Mouse (Mus musculus) right cerebral cortex, postnatal 14 days (tissue): ENCODE data around the gene Ccdc88b.
"Not testable (repeated sequence)": the region's sequence is repeated elsewhere in the genome, so short reads cannot be mapped to it uniquely, and the experiment has no call there.

Experiments
- DNase-seq: peaks from one replicate; pipeline ENCODE4 v3.0.0; 2022

Gene Ccdc88b

DNA sequence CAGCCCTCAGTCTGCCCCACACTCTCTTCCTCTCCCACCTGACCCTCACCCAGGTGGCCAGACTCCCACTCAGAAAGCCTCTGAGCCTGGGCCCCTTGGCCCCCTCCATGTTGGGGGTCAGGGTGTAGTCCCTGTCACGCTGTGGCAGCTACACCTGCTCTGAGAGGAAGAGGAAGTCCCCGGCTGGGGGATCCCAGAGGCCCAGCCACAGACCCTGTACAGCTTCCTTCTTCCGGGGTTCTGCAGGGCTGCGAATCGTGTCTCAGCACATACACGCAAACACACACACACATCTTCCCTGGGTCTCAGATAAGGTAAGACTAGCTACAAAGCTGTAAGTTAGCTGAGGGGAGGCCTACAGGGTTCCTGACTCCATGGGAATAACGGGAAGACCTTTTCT, at the start of gene Ccdc88b:
TSS of gene Ccdc88b (minus strand) at position 181 of the 400 bp plus-strand sequence.
- DNase-seq = no peak

- no peak for DNase-seq
These were observed 49.1 kb upstream of the Ccdc88b start for GRCm38 (mm10) chr19:6907094-6907493.

- DNase-seq = no peak
These were observed 48.2 kb upstream of the Ccdc88b start for GRCm38 (mm10) chr19:6906199-6906598.

DNA sequence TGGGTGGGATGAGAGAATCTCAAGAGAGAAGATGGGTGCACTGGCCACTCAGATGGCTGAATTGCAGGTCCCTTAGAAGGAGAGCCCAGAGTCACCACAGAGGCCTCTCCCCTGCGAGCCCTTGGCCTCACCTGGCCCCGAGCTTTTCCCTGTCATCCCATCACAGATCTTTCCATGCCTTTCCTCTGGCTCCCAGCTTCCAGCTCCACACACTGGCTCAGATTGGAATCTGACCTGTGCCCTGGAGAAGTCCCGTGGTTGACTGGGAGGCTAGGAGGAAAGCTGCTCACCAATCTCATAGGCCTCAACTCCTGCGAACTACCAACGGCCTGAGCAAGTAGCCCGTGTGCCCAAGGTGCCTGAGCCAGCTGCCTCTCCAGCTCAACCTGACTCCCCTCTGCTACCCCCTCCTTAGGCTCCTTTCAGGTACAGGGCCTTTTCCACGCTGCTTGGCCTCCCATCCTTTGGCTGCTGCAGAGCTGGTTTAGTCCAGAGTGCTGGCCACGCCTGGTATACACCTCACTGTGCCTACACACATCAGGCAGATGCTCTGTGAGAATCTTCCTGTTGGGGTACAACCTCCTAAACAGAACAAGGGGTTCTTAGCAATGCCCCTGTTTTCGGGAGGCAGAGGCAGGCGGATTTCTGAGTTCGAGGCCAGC, 47.6 kb upstream of the Ccdc88b start:
- no peak for DNase-seq

GRCm38 (mm10) chr19:6904846-6905245, 46.8 kb upstream of the Ccdc88b start:
- DNase-seq = no peak

DNA sequence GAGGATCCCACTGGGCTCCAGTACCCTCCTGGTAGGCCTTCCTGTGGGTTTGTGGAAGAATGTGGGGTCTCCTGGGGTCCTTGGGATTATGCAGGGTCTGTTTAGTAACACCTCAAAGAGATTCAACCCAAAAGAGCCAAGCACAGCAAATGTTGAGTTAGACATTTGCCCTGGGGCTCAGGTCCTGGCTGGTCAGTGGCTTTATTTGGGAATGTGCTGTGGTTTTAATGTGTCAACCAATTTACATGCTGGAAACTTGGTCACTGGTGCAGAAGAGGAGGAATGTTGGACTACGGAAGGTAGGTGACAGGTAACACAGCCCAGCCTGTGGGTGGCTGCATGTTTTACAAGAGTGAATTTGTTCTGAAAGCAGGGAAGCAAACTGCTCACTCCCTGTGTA, 45.0 kb upstream of the Ccdc88b start:
- DNase-seq = no peak

DNA sequence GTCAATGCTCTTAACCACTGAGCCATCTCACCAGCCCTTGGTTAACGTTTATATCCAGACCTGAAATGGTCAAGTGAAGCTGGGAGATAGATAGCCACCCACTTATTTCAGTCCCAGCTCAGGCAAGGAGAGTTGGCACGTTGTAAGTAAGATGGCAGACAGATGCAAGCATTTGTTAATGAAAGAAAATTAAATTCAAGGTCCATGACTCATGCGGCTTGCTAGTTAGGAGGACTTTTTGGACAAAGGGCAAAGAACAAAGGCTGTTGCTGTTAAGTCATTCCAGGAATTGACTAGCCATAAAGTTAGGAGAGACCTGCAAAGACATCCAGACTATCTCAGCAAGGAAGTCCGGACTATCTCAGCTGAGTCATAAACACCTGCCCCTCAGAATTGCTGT, 41.6 kb upstream of the Ccdc88b start:
- no peak for DNase-seq

DNA sequence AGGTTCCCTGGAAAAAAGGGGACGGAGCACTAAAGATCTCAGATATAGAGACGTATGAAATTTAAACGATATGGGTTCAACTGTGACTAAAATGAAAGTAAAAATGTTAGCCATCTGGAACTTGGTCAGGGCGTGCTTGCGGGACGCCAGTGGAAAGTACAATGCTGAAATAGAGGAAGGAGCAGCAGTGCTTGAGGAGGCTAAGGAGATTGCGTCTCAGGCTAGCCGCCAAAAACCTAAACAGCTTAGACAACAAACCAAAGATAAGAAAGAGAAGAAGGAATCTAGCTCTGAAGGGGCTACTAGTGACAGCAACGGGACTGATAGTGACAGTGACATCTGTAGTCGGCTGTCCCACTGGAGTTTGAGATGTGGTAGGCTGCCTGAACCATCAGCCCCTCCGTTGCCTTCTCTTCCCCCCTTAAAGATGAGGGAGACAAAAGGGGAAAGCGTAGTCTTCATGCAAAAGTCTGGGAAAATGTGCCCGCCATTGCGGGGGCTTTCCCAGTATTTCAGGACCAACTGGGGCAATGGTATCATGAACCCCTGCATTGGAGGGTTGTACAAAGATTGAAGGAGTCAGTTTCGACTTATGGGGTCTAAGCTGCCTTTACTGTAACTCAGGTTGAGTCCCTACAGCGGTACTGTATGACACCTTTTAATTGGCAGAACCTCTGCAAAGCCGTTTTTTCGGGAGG, 37.7 kb upstream of the Ccdc88b start:
- not testable (repeated sequence) for DNase-seq

DNA sequence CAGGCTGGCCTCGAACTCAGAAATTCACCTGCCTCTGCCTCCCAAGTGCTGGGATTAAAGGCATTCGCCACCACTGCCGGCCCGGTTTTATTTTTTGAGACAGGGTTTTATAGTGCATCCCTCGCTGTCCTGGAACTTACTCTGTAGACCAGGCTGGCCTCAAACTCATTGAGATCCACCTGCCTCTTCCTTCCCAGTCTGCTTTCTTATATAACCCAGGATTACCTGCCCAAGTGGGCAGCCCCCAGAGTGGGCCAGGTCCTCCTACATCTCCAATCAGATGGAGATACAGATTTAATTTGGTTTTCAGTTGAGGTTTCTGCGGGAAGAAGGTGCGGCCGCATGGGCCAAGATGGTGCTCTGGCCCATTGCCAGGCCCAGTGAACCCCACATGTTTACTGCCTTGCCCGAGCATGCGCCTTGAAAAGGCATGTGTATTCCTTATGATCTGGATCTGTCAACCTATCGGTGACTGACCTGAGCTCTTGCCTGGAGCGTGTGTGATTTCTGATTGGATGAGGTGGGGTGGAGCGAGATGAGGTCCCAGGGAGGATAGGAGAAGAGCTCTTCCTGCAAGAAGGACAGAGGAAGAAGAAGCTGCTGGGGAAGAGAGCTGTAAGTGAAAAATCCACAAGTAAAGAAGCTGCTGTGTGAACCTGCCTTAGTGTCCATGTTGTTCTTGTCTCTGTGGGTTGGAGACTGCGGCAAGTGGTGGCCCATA, 35.9 kb upstream of the Ccdc88b start:
- DNase-seq = no peak

DNA sequence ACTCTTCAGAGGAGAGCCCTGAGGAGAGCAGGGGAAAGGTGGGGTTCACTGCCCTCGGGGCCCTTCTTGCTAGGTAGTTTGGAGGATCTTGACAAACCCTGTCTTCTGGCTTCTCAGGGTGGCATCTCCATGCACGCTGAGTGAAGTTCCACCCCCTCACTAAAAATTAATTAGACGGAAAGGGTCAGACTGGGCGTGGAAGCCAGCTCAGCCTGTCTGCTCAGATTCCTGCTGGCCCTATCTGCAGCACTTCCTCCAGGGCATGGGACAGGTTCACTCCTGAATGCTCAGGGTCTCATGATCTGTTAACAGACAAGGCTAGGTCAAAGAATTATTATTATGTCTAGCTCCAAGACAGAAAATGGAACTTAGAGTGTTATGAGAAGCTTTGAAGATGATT, 34.5 kb upstream of the Ccdc88b start:
- DNase-seq = no peak

- no peak for DNase-seq
These were observed 20.0 kb upstream of the Ccdc88b start for GRCm38 (mm10) chr19:6877965-6878364.

DNA sequence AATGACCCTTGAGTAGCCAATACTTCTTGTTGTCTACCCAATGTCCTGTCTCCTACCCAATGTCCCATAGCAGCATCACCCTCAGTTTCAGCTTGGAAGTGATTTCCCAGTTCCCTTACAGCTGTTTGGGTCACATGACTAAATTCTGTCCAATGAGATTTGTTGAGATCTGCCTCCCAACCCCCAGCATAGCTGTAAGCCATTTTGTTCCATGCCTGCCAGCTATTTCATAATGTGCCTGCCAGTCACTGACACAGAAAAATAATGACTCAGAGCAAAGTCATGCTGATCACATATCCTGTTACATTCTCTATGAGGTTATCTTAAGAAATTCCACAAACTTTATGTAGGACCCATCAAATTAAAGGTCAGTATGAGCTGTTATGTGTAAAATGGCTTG, 18.8 kb upstream of the Ccdc88b start:
- DNase-seq = no peak

DNA sequence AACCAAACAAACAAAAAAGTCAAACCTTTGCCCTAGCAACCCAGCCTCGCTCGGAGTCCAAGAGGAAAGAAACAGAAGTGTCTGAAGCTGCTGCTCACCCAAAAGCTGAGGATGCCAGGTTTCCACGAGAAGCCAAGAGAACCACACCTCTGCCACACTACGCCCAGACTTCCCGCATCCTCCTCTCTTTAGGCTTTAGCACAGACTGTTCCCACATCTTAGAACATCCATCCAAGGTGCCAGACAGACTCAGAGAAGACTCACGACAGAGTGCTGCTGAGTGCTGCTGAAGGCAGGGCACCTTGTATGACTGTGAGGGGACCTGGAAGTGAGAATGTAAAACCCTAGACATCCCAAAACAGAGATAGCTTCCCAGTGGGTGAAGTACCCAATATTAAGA, 17.8 kb upstream of the Ccdc88b start:
- DNase-seq = no peak

GRCm38 (mm10) chr19:6874257-6874656, 16.2 kb upstream of the Ccdc88b start:
- no peak for DNase-seq

DNA sequence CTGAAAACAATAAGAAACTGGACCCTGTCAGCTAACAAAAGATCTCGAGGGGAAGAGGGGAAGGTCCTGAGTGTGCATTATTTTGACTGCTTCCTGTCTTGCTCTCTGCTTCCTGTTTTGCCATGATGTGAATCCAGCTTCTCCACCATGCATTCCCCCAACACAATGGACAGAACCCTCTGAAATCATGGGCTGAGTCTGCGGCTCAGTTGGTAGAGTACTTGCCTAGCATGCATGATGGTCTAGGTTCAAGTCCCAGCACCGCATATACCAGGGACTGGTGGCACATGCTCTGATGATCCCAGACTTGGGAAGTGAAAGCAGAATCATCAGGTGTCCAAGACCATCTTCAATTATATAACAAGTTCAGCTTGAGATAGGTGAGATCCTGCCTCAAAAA, 14.7 kb upstream of the Ccdc88b start:
- no peak for DNase-seq

DNA sequence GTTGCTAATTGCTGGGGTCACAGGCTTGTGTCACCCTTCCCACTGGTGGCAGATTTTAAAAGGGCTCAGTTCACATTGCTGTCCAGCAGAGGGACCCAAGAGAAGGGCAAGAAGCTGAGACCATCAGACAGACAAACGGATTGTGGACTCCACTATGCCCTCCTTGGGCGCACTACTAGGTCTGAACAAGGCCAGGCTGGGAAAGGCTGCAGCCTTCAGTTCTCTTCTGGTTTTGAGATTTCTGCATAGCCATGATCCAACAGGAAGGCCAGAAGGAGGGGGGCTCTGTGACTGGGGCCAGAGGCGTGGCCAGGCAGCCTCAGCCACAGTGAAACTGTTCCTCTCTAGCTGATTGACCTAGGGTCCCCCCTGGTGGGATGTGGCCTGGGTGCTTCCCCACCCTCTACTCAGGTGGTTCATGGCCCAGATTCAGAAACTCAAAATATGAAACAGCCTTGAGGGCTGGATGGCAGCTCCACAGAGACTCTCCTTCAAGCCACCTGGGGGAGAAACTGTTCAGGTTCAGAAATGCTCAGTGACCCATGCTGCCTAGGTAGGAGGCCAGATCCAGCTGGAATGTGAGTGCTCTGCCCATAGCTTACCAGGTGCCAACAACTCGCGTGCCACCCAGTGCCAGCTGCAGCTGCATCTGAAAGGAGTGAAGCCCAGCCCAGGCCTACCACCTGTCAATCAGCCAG, 13.7 kb upstream of the Ccdc88b start:
- DNase-seq = no peak

GRCm38 (mm10) chr19:6869355-6869754, 11.3 kb upstream of the Ccdc88b start:
- DNase-seq = no peak

DNA sequence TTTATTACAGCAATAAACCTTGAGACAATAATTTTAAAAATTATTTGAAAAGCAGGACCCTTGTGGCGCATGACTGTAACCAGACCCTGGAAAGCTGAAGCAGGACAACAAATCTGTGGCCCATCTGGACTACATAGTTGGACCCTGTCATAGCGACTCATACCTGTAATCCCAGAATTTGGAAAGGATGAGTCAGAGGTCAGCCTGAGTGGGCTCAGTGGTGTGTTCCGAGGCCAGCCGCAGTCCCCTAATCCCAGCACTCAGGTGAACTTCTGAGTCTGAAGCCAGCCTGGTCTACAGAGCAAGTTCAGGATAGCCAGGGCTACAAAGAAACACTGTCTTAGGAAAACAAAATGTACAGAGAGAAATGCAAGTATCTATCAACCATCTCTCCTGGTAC, 3.4 kb upstream of the Ccdc88b start:
- no peak for DNase-seq

GRCm38 (mm10) chr19:6860706-6861105, 2.7 kb upstream of the Ccdc88b start:
- DNase-seq = no peak

DNA sequence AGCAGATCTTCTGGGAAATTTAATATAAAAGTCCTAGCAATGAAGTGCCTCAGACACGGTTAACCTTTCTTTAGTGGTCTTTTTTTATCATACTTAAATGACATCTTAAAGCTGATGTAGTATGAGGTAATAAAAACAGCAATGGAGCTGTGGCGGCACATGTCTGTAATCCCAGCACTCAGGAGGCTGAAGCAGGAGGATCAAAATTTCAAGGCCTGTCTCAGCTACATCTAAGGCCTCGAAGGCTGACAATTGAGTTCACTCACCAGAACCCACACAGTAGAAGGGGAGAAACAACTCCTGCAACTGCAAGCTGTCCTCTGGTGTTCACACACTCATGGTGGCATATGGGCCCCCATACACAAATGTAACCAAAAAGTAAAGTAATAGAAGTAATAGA, 2.0 kb upstream of the Ccdc88b start:
- no peak for DNase-seq

DNA sequence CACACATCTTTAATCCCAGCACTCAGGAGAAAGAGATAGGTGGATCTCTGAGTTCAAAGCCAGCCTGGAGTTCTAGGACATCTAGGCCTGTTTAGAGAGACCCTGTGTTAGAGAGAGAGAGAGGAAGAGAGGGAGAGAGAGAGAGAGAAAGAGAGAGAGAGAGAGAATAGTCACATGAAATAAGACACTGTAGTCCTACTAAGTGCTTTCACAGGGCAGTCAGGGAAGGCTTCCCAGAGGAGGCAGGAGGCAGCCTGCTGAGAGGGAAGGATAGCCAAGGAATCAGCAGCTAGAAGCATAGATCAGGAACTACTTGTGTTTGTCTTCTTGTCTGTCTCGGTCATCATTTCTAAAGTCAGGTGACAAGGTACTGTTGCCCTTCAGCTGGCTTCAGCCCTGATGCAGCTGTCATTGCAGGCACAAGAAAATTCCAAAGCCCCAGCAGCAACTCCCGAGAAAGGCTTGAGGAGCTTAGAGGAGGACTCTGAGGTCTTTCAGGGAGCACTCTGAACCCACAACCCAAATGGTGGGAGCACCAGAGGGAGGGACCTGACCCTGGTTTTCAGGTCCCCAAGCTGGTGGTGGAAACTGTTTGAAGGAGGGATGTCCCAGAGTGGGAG, 1.1 kb upstream of the Ccdc88b start:
- no peak for DNase-seq

DNA sequence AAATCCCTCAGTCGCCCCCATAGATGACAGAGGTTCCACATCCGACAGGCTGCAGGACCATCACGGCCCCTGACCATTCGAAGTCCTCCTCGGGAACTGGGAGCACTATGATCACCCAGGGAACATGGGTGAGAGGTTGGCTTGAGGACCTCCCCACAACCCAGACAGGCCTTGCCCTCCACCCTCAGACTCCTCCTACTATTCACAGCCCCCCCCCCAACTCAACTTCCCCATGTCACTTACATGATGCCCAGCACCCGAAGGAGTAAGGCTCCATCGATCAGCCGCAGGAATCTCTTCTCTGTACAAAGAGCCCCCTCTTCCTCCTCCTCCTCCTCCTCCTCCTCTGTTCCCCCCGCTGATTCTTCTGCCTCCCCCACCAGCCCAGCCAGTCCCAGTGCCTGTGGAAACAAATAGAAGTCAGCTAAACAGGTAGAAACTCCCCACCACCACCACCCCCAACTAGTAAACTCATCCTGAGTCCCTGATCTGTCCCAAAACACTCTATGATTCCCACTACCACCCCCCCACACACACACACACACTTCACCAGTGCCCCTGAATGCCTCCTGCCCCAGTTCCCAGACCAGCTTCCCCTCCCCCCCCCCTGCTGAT, 513 bp downstream of the Ccdc88b start:
- DNase-seq = no peak

- DNase-seq = no peak
These were observed 1.0 kb downstream of the Ccdc88b start for GRCm38 (mm10) chr19:6857003-6857360.
